Mouse (Mus musculus) ovary, adult 10 weeks (tissue): ENCODE results near the gene Mrpl24. TPM values are rescaled to one million over a fixed set of nuclear protein-coding genes. Genes with fewer than 3 reads are reported as not detected.

ENCODE experiments used
- polyA plus RNA-seq: library from polyadenylated mRNA; stranded (reverse); fragments of 350-450 nt; fragmentation: Illumina TruSeq; extraction: RNeasy Lipid Tissue Mini Kit (QIAGEN cat#74804); gene quantifications from one replicate; pipeline ENCODE4 v1.2.3, GENCODE M21; 2014

Gene Mrpl24
- 52.2 TPM for polyA plus RNA-seq

DNA sequence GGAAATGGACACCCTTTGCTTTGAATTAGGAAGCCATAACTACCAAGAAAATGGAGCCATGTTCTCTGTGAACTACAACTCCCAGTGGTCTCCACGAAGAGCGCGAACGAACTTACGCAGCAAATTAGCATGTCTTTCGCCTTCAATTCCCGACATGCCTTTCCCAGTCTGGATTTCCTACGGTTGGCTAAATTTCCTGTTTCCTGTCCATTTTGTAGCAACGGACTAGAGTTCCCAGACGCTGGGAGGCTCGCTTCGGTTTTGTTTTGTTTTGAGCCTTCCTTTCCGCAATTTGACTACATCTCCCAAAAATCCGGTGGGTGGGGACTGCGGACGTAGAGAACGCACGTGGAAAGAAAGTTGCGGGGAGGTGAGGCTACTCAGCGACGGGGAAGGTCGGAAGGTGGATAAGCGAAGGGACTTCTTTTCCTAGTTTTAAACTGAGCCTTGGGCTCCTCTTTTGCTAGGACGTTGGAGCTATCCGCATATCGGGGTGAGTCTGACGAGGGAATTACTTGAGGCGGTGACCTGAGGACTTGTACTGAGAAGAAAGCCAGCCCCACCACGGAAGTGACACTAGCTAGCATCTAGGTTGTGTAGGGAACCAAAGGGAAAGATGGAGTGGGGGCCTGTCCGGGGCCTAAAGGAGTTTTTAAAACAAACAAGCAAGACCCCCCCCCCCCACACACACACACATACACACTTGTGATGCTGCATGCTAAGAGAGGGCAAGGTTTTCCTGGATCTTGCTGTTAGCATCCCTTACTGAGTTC is at the start of gene Mrpl24:
Gene Mrpl24, plus strand, starts transcription at position 171 of the 773 bp plus-strand sequence.

GRCm38 (mm10) chr3:87885281-87886003 is 33.9 kb upstream of the Mrpl24 start, which contains the start of gene Prcc:
Gene Prcc (minus strand): TSS chr3:87885608.

GRCm38 (mm10) chr3:87905880-87906485 is 13.3 kb upstream of the Mrpl24 start, which contains the start of gene Hdgf:
Gene Hdgf (plus strand): TSS chr3:87906321.

GRCm38 (mm10) chr3:87930078-87930795 is 10.9 kb downstream of the Mrpl24 start, which contains the start of the genes Isg20l2 and Rrnad1:
Gene Isg20l2 (plus strand): TSS chr3:87930314.
Gene Rrnad1 (minus strand): TSS chr3:87930717.

DNA sequence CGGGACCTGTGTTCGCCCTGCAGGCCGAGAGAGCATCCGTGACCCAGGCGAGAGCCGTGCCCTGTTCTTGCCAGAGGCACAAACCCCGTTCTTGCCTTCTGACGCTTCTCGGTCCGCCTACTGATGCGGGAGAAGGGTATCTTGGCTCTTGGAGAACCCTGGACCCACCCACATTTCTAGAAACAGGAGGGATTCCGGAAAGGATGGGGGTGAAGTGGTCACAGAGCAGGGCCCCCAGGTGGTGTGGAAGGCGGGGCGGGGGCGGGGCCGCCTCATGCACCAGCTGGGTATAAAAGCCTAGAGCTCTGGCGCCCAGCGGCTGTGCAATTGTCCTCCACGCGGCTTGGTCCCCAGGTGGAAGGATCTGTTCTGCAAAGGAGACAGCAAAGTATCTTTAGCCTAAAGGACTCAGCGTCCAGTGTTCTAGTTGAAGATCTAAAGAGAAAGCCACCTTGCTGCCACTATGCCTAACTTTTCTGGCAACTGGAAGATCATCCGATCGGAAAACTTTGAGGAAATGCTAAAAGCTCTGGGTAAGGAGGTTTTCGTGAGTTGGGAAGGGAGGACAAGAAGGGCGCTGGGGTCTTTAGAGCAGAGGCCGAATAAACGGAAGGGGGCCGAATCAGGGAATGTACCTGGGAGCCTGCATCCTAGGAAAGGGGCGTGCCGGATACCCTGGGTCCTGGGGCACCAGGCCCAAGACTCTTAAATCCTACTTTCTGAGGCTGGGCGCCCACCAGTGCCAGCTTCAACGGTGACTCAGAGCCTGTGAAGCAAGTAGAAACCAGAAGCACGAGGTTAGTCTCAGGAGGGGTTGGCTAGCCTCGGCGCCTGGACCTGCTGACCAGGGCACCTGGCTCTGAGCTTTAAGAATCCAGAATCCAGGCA is 29.3 kb downstream of the Mrpl24 start, which contains the start of gene Crabp2:
Gene Crabp2, plus strand, starts transcription at position 289 of the 888 bp plus-strand sequence.

DNA sequence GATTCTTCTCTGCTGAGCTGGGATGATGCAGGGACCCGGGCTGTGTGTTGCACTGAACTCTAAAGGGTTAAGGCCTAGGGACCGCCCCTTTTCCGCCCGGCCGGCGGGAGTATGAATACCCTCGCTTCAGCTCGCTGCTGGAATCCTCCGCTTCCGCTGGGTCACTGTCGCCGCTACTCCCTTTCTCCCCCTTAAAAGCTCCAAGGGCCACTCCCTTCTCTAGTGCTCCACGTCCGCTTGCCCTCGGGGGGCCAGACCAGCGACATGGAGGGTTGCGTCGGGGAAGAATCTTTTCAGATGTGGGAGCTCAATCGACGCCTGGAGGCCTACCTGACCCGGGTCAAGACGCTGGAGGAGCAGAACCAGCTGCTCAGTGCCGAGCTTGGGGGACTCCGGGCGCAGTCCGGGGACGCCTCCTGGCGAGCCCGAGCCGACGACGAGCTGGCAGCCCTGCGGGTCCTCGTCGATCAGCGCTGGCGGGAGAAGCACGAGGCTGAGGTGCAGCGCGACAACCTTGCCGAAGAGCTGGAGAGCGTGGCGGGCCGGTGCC is 51.7 kb downstream of the Mrpl24 start, which contains the start of gene Nes:
Gene Nes, plus strand, starts transcription at position 140 of the 550 bp plus-strand sequence.

Other genes starting within 250 kb of the Mrpl24 start
- gene Lrrc71, start 170.9 kb upstream of the Mrpl24 start, polyA plus RNA-seq = 0.88 TPM
- not detected for gene Ntrk1, start 124.3 kb upstream of the Mrpl24 start, polyA plus RNA-seq
- not detected for gene Insrr, start 122.6 kb upstream of the Mrpl24 start, polyA plus RNA-seq
- gene Pear1, start 95.2 kb upstream of the Mrpl24 start, polyA plus RNA-seq = 1.1 TPM
- gene Sh2d2a, start 72.8 kb upstream of the Mrpl24 start, polyA plus RNA-seq = 0.14 TPM
- gene Prcc, start 33.9 kb upstream of the Mrpl24 start, polyA plus RNA-seq = 3.7 TPM
- gene Hdgf, start 13.2 kb upstream of the Mrpl24 start, polyA plus RNA-seq = 146 TPM
- gene Isg20l2, start 10.8 kb downstream of the Mrpl24 start, polyA plus RNA-seq = 42.8 TPM
- 5.2 TPM for gene Rrnad1, start 11.2 kb downstream of the Mrpl24 start, polyA plus RNA-seq
- gene Crabp2, start 29.2 kb downstream of the Mrpl24 start, polyA plus RNA-seq = 20.6 TPM
- gene Nes, start 51.6 kb downstream of the Mrpl24 start, polyA plus RNA-seq = 8.0 TPM
- 0.74 TPM for gene Bcan, start 80.7 kb downstream of the Mrpl24 start, polyA plus RNA-seq
- not detected for gene Hapln2, start 108.1 kb downstream of the Mrpl24 start, polyA plus RNA-seq
- 8.7 TPM for gene Gpatch4, start 123.6 kb downstream of the Mrpl24 start, polyA plus RNA-seq
- gene Naxe, start 139.0 kb downstream of the Mrpl24 start, polyA plus RNA-seq = 23.3 TPM
- gene Ttc24, start 158.8 kb downstream of the Mrpl24 start, polyA plus RNA-seq = not detected
- gene Iqgap3, start 162.5 kb downstream of the Mrpl24 start, polyA plus RNA-seq = 0.88 TPM
- 12.0 TPM for gene Mef2d, start 222.9 kb downstream of the Mrpl24 start, polyA plus RNA-seq